Mouse (Mus musculus) forebrain, embryonic 11.5 days (tissue): ENCODE results near the gene Stk38. TPM values are rescaled to one million over a fixed set of nuclear protein-coding genes. Genes with fewer than 3 reads are reported as not detected.
"Not testable (repeated sequence)": the region's sequence is repeated elsewhere in the genome, so short reads cannot be mapped to it uniquely, and the experiment has no call there.

Source experiments
- ATAC-seq: fragments of 200-750 bp; cut with Nextera tagmentation; replicated peaks from 2 replicates; pipeline ENCODE4 v1.8.0; 2017; ENCODE audit warnings: moderate TSS enrichment; ENCODE audit not compliant: low FRiP score
- DNase-seq: peaks from one replicate; pipeline ENCODE4 v3.0.0-alpha.2; 2017; ENCODE audit warnings: low spot score
- H3K27ac ChIP-seq: fragments of 300-500 bp; sonication (generic); 2 replicates; pipeline ENCODE4 v1.5.1; 2014; ENCODE audit warnings: low read depth, low read length
- H3K27me3 ChIP-seq: fragments of 300-500 bp; sonication (generic); 2 replicates; pipeline ENCODE4 v1.6.1; 2014; ENCODE audit warnings: mild to moderate bottlenecking, low read length, mixed read lengths; ENCODE audit not compliant: control insufficient read depth, insufficient read depth
- H3K36me3 ChIP-seq: fragments of 300-500 bp; sonication (generic); 2 replicates; pipeline ENCODE4 v1.6.1; 2014; ENCODE audit warnings: mild to moderate bottlenecking, low read length, moderate library complexity, mixed read lengths; ENCODE audit not compliant: control insufficient read depth, insufficient read depth
- H3K4me1 ChIP-seq: fragments of 300-500 bp; sonication (generic); replicated peaks from 2 replicates; pipeline ENCODE4 v1.6.1; 2014; ENCODE audit warnings: low read length, mixed read lengths; ENCODE audit not compliant: control insufficient read depth, insufficient read depth
- H3K4me2 ChIP-seq: fragments of 300-500 bp; sonication (generic); 2 replicates; pipeline ENCODE4 v1.6.1; 2014; ENCODE audit warnings: low read depth, mild to moderate bottlenecking, low read length, moderate library complexity, mixed read lengths; ENCODE audit not compliant: severe bottlenecking
- H3K4me3 ChIP-seq: fragments of 300-500 bp; sonication (generic); 2 replicates; pipeline ENCODE4 v1.5.1; 2014; ENCODE audit warnings: low read depth, low read length
- H3K9ac ChIP-seq: fragments of 300-500 bp; sonication (generic); 2 replicates; pipeline ENCODE4 v1.6.1; 2014; ENCODE audit warnings: low read length
- H3K9me3 ChIP-seq: fragments of 300-500 bp; sonication (generic); 2 replicates; pipeline ENCODE4 v1.6.1; 2016; ENCODE audit warnings: low read length, mixed read lengths; ENCODE audit not compliant: control insufficient read depth
- WGBS: fragments of 180-500 bp; shearing (Covaris S2); extraction: QIAGEN DNeasy Blood & Tissue Kit; methylation state at CpG from one replicate; pipeline ENCODE4 v1.1.7; 2014; 5-methylcytosine and 5-hydroxymethylcytosine counted together
- polyA plus RNA-seq: library from polyadenylated mRNA; unstranded; fragments of >200 nt; fragmentation: Nextera tagmentation; extraction: Ambion mirVana; gene quantifications from 2 replicates; pipeline ENCODE4 v1.2.1, GENCODE M21; 2014

The Stk38 gene
- polyA plus RNA-seq, 1 experiment from 2014 or later = 143 TPM

GRCm38 (mm10) chr17:29044146-29044924 lies 36.5 kb upstream of the Stk38 start:
- Histone ChIP-seq H3K27me3 (no peaks in the 10 kb centered on the region), H3K36me3 (peaks cover 41% of the 10 kb centered on the region), H3K4me2 (no peak overlapping the region), H3K4me1 (no peaks in the 10 kb centered on the region), H3K27ac (no peak overlapping the region), H3K4me3 (no peak overlapping the region), H3K9me3 (no peaks in the 10 kb centered on the region), H3K9ac (no peak overlapping the region)
- 85% methylated on average over 6 of the region's 6 CpGs for WGBS
- ATAC-seq = peak; percentile 28; the same call in 1 of the 2 replicates
- DNase-seq = peak; percentile 61

GRCm38 (mm10) chr17:29043583-29043982 lies 35.8 kb upstream of the Stk38 start:
- Histone ChIP-seq H3K9ac (no peak overlapping the region), H3K27me3 (no peaks in the 10 kb centered on the region), H3K9me3 (no peaks in the 10 kb centered on the region), H3K4me3 (no peak overlapping the region), H3K36me3 (peaks cover 45% of the 10 kb centered on the region), H3K4me1 (no peaks in the 10 kb centered on the region), H3K27ac (no peak overlapping the region), H3K4me2 (no peak overlapping the region)
- DNase-seq (no peak), ATAC-seq (no peak)
- WGBS = 86% methylated on average over 3 of the region's 3 CpGs

GRCm38 (mm10) chr17:29042569-29042968 lies 34.8 kb upstream of the Stk38 start:
- H3K27me3 ChIP-seq = no peaks in the 10 kb centered on the region
- no peak for ATAC-seq

GRCm38 (mm10) chr17:29041632-29042031 lies 33.8 kb upstream of the Stk38 start:
- not testable (repeated sequence) for ATAC-seq, H3K9ac ChIP-seq, H3K4me1 ChIP-seq, DNase-seq, H3K4me2 ChIP-seq, H3K27ac ChIP-seq, H3K4me3 ChIP-seq, H3K9me3 ChIP-seq, H3K27me3 ChIP-seq
- peaks cover 54% of the 10 kb centered on the region for H3K36me3 ChIP-seq
- WGBS = 93% methylated on average over 3 of the region's 3 CpGs

More at GRCm38 (mm10) chr17:29042569-29042968, 34.8 kb upstream of the Stk38 start:
- no peak overlapping the region for H3K4me2 ChIP-seq
- no peak overlapping the region for H3K4me3 ChIP-seq
- no peak overlapping the region for H3K27ac ChIP-seq
- peaks cover 50% of the 10 kb centered on the region for H3K36me3 ChIP-seq
- no peak overlapping the region for H3K9ac ChIP-seq
- no peaks in the 10 kb centered on the region for H3K9me3 ChIP-seq
- H3K4me1 ChIP-seq = peaks cover under 1% of the 10 kb centered on the region
- no peak for DNase-seq

- H3K4me3 ChIP-seq = no peak overlapping the region
- no peaks in the 10 kb centered on the region for H3K27me3 ChIP-seq
- no peak overlapping the region for H3K9ac ChIP-seq
- ATAC-seq = no peak
- H3K4me1 ChIP-seq = peaks cover 4% of the 10 kb centered on the region
- no peak overlapping the region for H3K27ac ChIP-seq
- no peak overlapping the region for H3K4me2 ChIP-seq
- peaks cover 49% of the 10 kb centered on the region for H3K36me3 ChIP-seq
- 80% methylated on average over 11 of the region's 11 CpGs for WGBS
- no peak for DNase-seq
- no peaks in the 10 kb centered on the region for H3K9me3 ChIP-seq
Measured at GRCm38 (mm10) chr17:29039351-29039750, 31.6 kb upstream of the Stk38 start.

- ATAC-seq (no peak), DNase-seq (no peak)
- Histone ChIP-seq H3K36me3 (peaks cover 34% of the 10 kb centered on the region), H3K9ac (no peak overlapping the region), H3K4me1 (peaks cover 4% of the 10 kb centered on the region), H3K9me3 (no peaks in the 10 kb centered on the region), H3K27me3 (no peaks in the 10 kb centered on the region), H3K4me3 (peak overlapping the region; percentile 82), H3K4me2 (peak overlapping the region; percentile 79), H3K27ac (no peak overlapping the region)
Measured at GRCm38 (mm10) chr17:29035506-29035905, 27.7 kb upstream of the Stk38 start.

- no peak overlapping the region for H3K27ac ChIP-seq
- H3K9me3 ChIP-seq = no peaks in the 10 kb centered on the region
- ATAC-seq (no peak), DNase-seq (no peak)
- H3K4me1 ChIP-seq = peaks cover 4% of the 10 kb centered on the region
- H3K27me3 ChIP-seq = no peaks in the 10 kb centered on the region
- peak overlapping the region; percentile 94 for H3K9ac ChIP-seq
- peak overlapping the region; percentile 82 for H3K4me3 ChIP-seq
- H3K4me2 ChIP-seq = peak overlapping the region; percentile 79
- peaks cover 23% of the 10 kb centered on the region for H3K36me3 ChIP-seq
Measured at GRCm38 (mm10) chr17:29034264-29034663, 26.5 kb upstream of the Stk38 start.

- WGBS = under 1% methylated on average over 6 of the region's 6 CpGs
Measured at GRCm38 (mm10) chr17:29033569-29034061, 25.8 kb upstream of the Stk38 start.

More at GRCm38 (mm10) chr17:29033569-29034061, 25.8 kb upstream of the Stk38 start:
- peaks cover 20% of the 10 kb centered on the region; the same call in 1 of the 2 replicates for H3K36me3 ChIP-seq
- no peak for DNase-seq
- peak overlapping the region; percentile 94 for H3K9ac ChIP-seq
- peak overlapping the region; percentile 82 for H3K4me3 ChIP-seq
- H3K27me3 ChIP-seq = no peaks in the 10 kb centered on the region
- H3K4me2 ChIP-seq = peak overlapping the region; percentile 79
- peaks cover 4% of the 10 kb centered on the region for H3K4me1 ChIP-seq
- no peaks in the 10 kb centered on the region for H3K9me3 ChIP-seq
- no peak overlapping the region for H3K27ac ChIP-seq
- ATAC-seq = no peak
